Mouse (Mus musculus) embryonic facial prominence, embryonic 11.5 days (tissue): Measurements from ENCODE around the gene Otogl. TPM values are rescaled to one million over a fixed set of nuclear protein-coding genes. Genes with fewer than 3 reads are reported as not detected.

Source experiments
- ATAC-seq: fragments of 200-750 bp; cut with Nextera tagmentation; replicated peaks from 2 replicates; pipeline ENCODE4 v1.8.0; 2017; ENCODE audit warnings: low read depth; ENCODE audit not compliant: insufficient number of reproducible peaks, low FRiP score, low TSS enrichment
- DNase-seq: peaks from one replicate; pipeline ENCODE4 v3.0.0-alpha.2; 2015; ENCODE audit warnings: low spot score
- H3K27ac ChIP-seq: fragments of 300-500 bp; sonication (generic); replicated peaks from 2 replicates; pipeline ENCODE4 v1.5.1; 2014; ENCODE audit warnings: mild to moderate bottlenecking, low read depth, low read length, control low read depth
- H3K27me3 ChIP-seq: fragments of 300-500 bp; sonication (generic); 2 replicates; pipeline ENCODE4 v1.6.1; 2014; ENCODE audit warnings: mild to moderate bottlenecking, low read length, moderate library complexity, mixed read lengths; ENCODE audit not compliant: control insufficient read depth, insufficient read depth
- H3K36me3 ChIP-seq: fragments of 300-500 bp; sonication (generic); replicated peaks from 2 replicates; pipeline ENCODE4 v1.6.1; 2014; ENCODE audit warnings: low read depth, mild to moderate bottlenecking, low read length, moderate library complexity, mixed read lengths; ENCODE audit not compliant: control insufficient read depth, insufficient read depth
- H3K4me1 ChIP-seq: fragments of 300-500 bp; sonication (generic); 2 replicates; pipeline ENCODE4 v1.6.1; 2014; ENCODE audit warnings: low read length, mixed read lengths; ENCODE audit not compliant: control insufficient read depth, insufficient read depth
- H3K4me2 ChIP-seq: fragments of 300-500 bp; sonication (generic); 2 replicates; pipeline ENCODE4 v1.6.1; 2014; ENCODE audit warnings: low read depth, mild to moderate bottlenecking, control low read depth, low read length, moderate library complexity
- H3K4me3 ChIP-seq: fragments of 300-500 bp; sonication (generic); 2 replicates; pipeline ENCODE4 v1.5.1; 2014; ENCODE audit warnings: low read depth, low read length, control low read depth
- H3K9ac ChIP-seq: fragments of 300-500 bp; sonication (generic); replicated peaks from 2 replicates; pipeline ENCODE4 v1.6.1; 2014; ENCODE audit warnings: mild to moderate bottlenecking, control low read depth, low read length
- H3K9me3 ChIP-seq: fragments of 300-500 bp; sonication (generic); replicated peaks from 2 replicates; pipeline ENCODE4 v1.6.1; 2016; ENCODE audit warnings: mild to moderate bottlenecking, low read length, inconsistent platforms, mixed read lengths; ENCODE audit not compliant: control insufficient read depth
- WGBS: fragments of 180-500 bp; shearing (Covaris S2); extraction: QIAGEN DNeasy Blood & Tissue Kit; methylation state at CpG from one replicate; pipeline ENCODE4 v1.1.7; 2014; 5-methylcytosine and 5-hydroxymethylcytosine counted together
- polyA plus RNA-seq: library from polyadenylated mRNA; unstranded; fragments of >200 nt; fragmentation: Nextera tagmentation; extraction: Ambion mirVana; gene quantifications from 2 replicates; pipeline ENCODE4 v1.2.1, GENCODE M21; 2014

Gene Otogl
- polyA plus RNA-seq, 1 experiment from 2014 or later: 0.21 TPM

DNA sequence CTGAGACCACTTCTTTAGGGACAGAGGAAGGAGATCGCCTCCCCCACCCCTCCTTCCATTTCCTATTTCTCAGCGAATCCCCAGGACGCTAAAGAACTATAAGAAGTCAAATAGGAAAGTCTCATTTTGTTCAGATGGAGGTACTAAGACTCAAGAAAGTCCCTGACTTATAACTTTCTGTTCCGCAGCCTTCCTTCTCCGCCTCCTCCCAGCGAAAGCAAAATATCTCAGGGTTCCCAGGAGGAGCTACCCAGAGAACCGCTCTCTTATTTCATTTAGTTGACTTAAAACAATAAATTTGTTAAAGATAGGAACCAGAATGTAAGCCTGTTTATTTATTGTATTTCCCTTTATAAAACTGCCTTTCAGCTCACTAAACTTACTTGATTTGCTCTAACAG is 41.4 kb downstream of the Otogl start:
- Histone ChIP-seq H3K9ac (no peak overlapping the region), H3K36me3 (no peaks in the 10 kb centered on the region), H3K4me1 (no peaks in the 10 kb centered on the region), H3K9me3 (no peaks in the 10 kb centered on the region), H3K27ac (no peak overlapping the region), H3K4me2 (no peak overlapping the region), H3K27me3 (no peaks in the 10 kb centered on the region), H3K4me3 (no peak overlapping the region)
- no peak for DNase-seq
- ATAC-seq: no peak
- 65% methylated on average over 7 of the region's 7 CpGs for WGBS

DNA sequence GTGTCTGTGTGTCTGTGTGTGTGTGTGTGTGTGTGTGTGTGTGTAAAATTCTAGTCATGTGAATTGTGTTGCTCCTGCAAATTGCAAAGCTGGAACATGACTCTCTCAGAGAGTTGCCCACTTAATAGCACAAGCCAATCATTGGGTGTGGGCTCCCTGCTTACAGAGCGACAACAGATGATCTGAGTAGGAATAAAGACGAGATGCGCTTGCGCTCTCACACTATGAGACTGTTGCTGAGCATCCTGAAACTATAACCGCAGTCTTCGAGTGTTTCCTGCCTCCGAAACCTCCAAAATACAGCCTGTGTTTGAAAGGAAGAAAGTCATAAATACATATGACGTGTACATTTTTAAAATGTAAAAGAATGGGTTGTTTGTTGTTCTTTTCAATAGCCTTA is 43.0 kb downstream of the Otogl start:
- 91% methylated on average over 8 of the region's 8 CpGs for WGBS
- Histone ChIP-seq H3K9ac (no peak overlapping the region), H3K9me3 (no peaks in the 10 kb centered on the region), H3K4me2 (no peak overlapping the region), H3K4me1 (no peaks in the 10 kb centered on the region), H3K27me3 (no peaks in the 10 kb centered on the region), H3K4me3 (no peak overlapping the region), H3K27ac (no peak overlapping the region), H3K36me3 (no peaks in the 10 kb centered on the region)
- ATAC-seq: no peak
- DNase-seq: no peak

DNA sequence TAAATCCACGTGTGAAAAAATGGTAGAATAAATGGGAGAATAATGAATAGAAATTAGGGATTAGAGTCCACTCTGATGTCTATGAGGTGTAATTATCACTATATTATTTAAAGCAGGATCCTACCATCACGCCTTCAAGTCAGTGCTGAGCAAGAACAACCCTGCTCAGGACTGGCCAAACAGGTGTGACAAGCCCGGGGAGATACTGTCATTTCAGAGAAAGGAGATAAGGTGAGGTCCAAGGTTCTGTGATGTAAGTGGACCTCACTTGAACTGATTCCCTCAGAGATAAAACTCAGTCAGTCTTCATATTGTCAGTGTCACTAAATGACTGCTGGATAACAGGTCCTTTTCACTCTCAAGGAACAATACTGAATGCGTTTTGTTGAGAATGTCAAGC is 44.5 kb downstream of the Otogl start:
- DNase-seq: no peak
- no peak overlapping the region for H3K4me2 ChIP-seq
- H3K4me3 ChIP-seq: no peak overlapping the region
- 78% methylated on average over 4 of the region's 4 CpGs for WGBS
- H3K4me1 ChIP-seq: no peaks in the 10 kb centered on the region
- H3K27me3 ChIP-seq: no peaks in the 10 kb centered on the region
- no peak for ATAC-seq
- H3K36me3 ChIP-seq: no peaks in the 10 kb centered on the region
- no peak overlapping the region for H3K27ac ChIP-seq
- no peaks in the 10 kb centered on the region for H3K9me3 ChIP-seq
- H3K9ac ChIP-seq: no peak overlapping the region

DNA sequence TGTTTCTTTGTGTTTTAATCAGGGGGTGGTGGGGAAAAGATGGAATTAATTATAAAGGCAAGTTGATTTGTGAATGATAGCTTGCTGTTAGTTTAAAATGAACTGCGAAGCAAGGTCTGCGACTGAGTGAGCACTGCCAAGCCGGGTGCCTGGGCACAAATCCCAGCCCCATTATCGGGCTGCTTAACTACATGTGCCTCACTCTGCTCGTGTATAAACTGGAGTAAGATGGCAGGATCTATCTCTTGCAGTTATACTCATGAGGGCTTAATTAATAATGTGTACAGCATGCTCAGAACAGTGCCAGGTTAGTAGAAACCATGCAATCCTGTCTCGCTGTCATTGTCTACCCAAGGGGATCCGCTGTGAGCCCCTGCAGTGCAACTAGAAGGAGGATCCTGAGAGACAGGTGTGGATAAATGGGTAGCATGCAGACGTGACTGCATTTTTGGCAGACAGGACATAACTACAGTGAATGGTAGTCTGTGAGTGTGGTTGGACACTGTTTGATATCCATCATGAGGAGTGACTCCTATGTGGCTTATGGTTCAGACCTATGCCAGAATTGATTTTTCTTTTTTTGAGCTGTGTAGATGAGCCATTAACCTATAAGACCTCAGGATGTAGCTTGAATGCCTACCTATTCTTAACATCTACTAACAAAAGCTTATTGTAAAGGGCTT is 51.6 kb downstream of the Otogl start:
- Histone ChIP-seq H3K9ac (no peak overlapping the region), H3K4me3 (no peak overlapping the region), H3K36me3 (no peaks in the 10 kb centered on the region), H3K9me3 (no peaks in the 10 kb centered on the region), H3K27me3 (no peaks in the 10 kb centered on the region), H3K4me1 (no peaks in the 10 kb centered on the region), H3K27ac (no peak overlapping the region), H3K4me2 (no peak overlapping the region)
- DNase-seq: no peak
- WGBS: 78% methylated on average over 8 of the region's 8 CpGs
- no peak for ATAC-seq

DNA sequence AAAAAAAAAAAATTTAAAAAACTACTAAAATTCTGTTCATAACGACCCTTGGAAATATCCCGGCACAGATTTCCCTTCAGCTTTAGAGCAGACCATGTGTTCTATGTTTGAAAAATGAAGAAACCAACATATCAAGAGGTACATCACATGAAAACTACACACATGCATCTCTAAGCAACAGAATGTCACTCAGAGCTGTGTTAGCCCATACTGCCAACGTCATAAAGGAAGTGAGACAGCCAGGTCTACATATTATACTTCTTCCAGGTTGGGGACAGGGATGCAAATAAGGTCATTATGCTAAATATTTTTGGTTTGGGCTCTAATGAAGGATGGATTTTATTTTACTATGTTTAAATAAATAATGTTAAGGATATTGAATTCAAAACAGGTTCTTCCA is 52.7 kb downstream of the Otogl start:
- Histone ChIP-seq H3K27ac (no peak overlapping the region), H3K27me3 (no peaks in the 10 kb centered on the region), H3K4me3 (no peak overlapping the region), H3K4me1 (no peaks in the 10 kb centered on the region), H3K9me3 (no peaks in the 10 kb centered on the region), H3K9ac (no peak overlapping the region), H3K36me3 (no peaks in the 10 kb centered on the region), H3K4me2 (no peak overlapping the region)
- DNase-seq (no peak), ATAC-seq (no peak)
- WGBS: 90% methylated on average over 3 of the region's 3 CpGs

DNA sequence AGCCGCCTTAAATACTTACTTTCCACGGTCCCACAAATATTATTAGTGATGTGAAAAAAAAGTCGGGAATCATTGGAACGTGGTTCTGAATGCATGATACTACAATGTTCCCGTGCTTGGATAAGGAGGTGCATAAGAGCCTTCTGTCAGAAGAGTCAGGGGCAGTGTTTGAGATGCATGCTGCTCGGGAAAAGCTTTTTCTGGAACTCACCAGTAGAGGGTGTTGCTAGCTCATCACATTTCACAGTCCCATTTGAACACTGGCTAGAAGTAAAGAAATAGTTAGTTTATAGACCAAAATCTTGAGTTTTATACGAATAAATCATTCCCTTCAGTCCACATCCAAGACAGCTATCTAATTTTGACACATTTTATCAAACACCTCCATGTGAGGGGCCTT is 53.2 kb downstream of the Otogl start:
- no peaks in the 10 kb centered on the region for H3K27me3 ChIP-seq
- H3K4me1 ChIP-seq: no peaks in the 10 kb centered on the region
- H3K4me3 ChIP-seq: no peak overlapping the region
- no peak overlapping the region for H3K9ac ChIP-seq
- H3K4me2 ChIP-seq: no peak overlapping the region
- no peaks in the 10 kb centered on the region for H3K9me3 ChIP-seq
- H3K27ac ChIP-seq: no peak overlapping the region
- 28% methylated on average over 7 of the region's 7 CpGs for WGBS
- ATAC-seq (no peak), DNase-seq (peak; percentile 61)
- no peaks in the 10 kb centered on the region for H3K36me3 ChIP-seq

DNA sequence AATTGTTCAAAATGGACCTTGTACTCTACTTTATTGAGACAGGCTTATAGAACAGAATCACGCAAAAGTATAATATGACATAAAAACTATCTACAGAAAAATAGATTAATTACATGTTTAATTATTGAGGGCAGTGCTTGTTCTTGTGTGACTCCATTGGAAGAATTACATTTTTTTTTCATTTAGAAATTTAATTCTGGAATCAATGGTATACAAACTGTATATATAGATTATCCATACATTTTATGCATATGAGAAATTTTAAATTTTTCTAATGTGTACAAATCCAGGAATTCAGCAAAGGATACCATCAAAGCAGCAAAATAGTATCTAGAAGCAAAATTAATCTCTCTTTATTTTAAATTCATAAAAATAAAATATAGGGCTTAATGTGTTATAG is 67.0 kb downstream of the Otogl start:
- no peak overlapping the region for H3K4me2 ChIP-seq
- no peak for DNase-seq
- H3K27me3 ChIP-seq: no peaks in the 10 kb centered on the region
- ATAC-seq: no peak
- H3K9ac ChIP-seq: no peak overlapping the region
- H3K4me1 ChIP-seq: no peaks in the 10 kb centered on the region
- no peak overlapping the region for H3K4me3 ChIP-seq
- no peaks in the 10 kb centered on the region for H3K36me3 ChIP-seq
- 96% methylated on average over 1 of the region's 1 CpGs for WGBS
- no peaks in the 10 kb centered on the region for H3K9me3 ChIP-seq
- H3K27ac ChIP-seq: no peak overlapping the region

DNA sequence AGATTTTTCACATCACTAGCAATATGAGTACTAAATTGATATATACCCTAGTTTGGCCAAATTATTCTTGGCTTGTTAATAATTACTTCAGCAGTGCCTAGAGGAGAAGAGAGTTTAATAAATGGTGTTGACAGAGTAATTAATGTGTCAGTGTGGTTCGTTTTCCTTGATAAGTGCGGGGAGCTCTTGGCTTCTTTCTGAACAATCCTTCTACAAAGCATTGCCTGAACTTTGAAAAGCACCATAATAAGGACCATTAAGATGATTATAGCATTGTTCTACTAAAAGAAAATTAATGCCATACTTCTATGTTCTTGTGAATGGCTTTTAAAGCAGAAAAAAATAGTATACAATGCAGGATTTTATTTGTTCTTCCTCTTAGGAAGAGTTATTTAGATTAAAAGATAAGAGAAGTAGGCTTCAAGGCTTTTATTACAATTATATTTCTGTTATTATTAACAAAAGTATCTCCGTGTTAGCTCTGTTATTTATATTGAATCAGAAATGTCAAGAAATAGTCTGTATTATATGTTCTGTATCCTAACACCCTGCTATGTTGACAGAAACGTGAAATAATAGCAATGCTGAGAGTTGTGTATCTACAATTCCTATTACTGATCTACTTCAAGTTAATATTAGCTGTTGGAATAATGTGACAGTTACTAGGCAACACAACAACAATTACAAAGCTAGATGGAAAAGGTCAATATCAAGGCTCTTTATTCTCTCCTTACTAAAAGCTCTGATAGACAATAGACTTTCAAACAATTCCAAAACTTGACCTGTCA is 77.3 kb downstream of the Otogl start:
- Histone ChIP-seq H3K4me1 (no peaks in the 10 kb centered on the region), H3K4me3 (no peak overlapping the region), H3K4me2 (no peak overlapping the region), H3K9me3 (no peaks in the 10 kb centered on the region), H3K27me3 (no peaks in the 10 kb centered on the region), H3K9ac (no peak overlapping the region), H3K27ac (no peak overlapping the region), H3K36me3 (no peaks in the 10 kb centered on the region)
- 80% methylated on average over 4 of the region's 4 CpGs for WGBS
- no peak for ATAC-seq
- no peak for DNase-seq
